Mouse (Mus musculus) CH12.LX (cell line): ENCODE results near the gene Gemin2. TPM values are rescaled to one million over a fixed set of nuclear protein-coding genes. Genes with fewer than 3 reads are reported as not detected.
"Not testable (repeated sequence)": the region's sequence is repeated elsewhere in the genome, so short reads cannot be mapped to it uniquely, and the experiment has no call there.

ENCODE experiments used
- DNase-seq: peaks from one replicate; pipeline ENCODE4 v3.0.0-alpha.2; 2013; ENCODE audit errors: extremely low read depth
- H3K27ac ChIP-seq: 2 replicates; pipeline ENCODE4 v1.5.1; 2012; ENCODE audit warnings: low read depth, mild to moderate bottlenecking, control low read depth, moderate library complexity; ENCODE audit not compliant: insufficient read depth
- H3K27me3 ChIP-seq: replicated peaks from 2 replicates; pipeline ENCODE3; 2012; ENCODE audit warnings: inconsistent platforms
- H3K36me3 ChIP-seq, 2 experiments: replicated peaks in 1 of 2; 2 replicates each; pipeline versions ENCODE3 to v1.6.1; 2012; ENCODE audit warnings: inconsistent platforms in 1 of 2, low read length in 1 of 2, mild to moderate bottlenecking in 1 of 2, mixed read lengths in 1 of 2, moderate library complexity in 1 of 2; ENCODE audit not compliant: control insufficient read depth in 1 of 2, insufficient read depth in 1 of 2
- H3K4me1 ChIP-seq, 2 experiments: 2 replicates each; pipeline ENCODE4 v1.6.1; 2012; ENCODE audit warnings: inconsistent platforms in 1 of 2, moderate library complexity in 1 of 2; ENCODE audit not compliant: insufficient read depth in 2 of 2, control insufficient read depth in 1 of 2
- H3K4me2 ChIP-seq: 2 replicates; pipeline ENCODE4 v1.6.1; 2012; ENCODE audit warnings: low read depth, mild to moderate bottlenecking, control low read depth; ENCODE audit not compliant: poor library complexity, insufficient read depth, severe bottlenecking
- H3K4me3 ChIP-seq, 3 experiments: fragments of 150-350 bp in 1 of 3; sonication (generic) in 1 of 3; replicated peaks in 1 of 3; 2 replicates each; pipeline versions ENCODE3 to v1.5.1; 2011 to 2012; ENCODE audit warnings: low read depth in 2 of 3, low read length in 2 of 3, mild to moderate bottlenecking in 2 of 3, moderate library complexity in 2 of 3, control low read depth in 1 of 3, improper control_type of control experiment in 1 of 3, inconsistent platforms in 1 of 3, mixed read lengths in 1 of 3; ENCODE audit not compliant: poor library complexity in 1 of 3
- H3K79me2 ChIP-seq: replicated peaks from 2 replicates; pipeline ENCODE4 v1.6.1; 2012; ENCODE audit warnings: mild to moderate bottlenecking, moderate library complexity; ENCODE audit not compliant: control insufficient read depth, poor library complexity, insufficient read depth, severe bottlenecking; ENCODE audit errors: extremely low read depth
- H3K9ac ChIP-seq: 2 replicates; pipeline ENCODE4 v1.6.1; 2012; ENCODE audit warnings: low read depth, mild to moderate bottlenecking, control low read depth, moderate library complexity; ENCODE audit not compliant: insufficient read depth
- H3K9me3 ChIP-seq: replicated peaks from 2 replicates; pipeline ENCODE3; 2012; ENCODE audit warnings: low read length, inconsistent platforms, mixed read lengths
- CTCF ChIP-seq, 2 experiments: IDR thresholded peaks in 1 of 2; conservative IDR thresholded peaks in 1 of 2; 2 replicates each; pipeline ENCODE4 v1.5.1; 2011 to 2012; ENCODE audit warnings: low read depth in 2 of 2, low read length in 2 of 2, improper control_type of control experiment in 1 of 2, inconsistent platforms in 1 of 2, mild to moderate bottlenecking in 1 of 2, moderate library complexity in 1 of 2
- E2F4 ChIP-seq: IDR thresholded peaks from 2 replicates; pipeline ENCODE4 v1.6.1; 2011; ENCODE audit warnings: low read depth, low read length, improper control_type of control experiment; ENCODE audit not compliant: insufficient replicate concordance
- ELF1 ChIP-seq: IDR thresholded peaks from 2 replicates; pipeline ENCODE4 v1.6.1; 2014; ENCODE audit warnings: low read depth, mild to moderate bottlenecking, inconsistent platforms, low read length, improper control_type of control experiment
- ETS1 ChIP-seq: conservative IDR thresholded peaks from 2 replicates; pipeline ENCODE4 v1.6.1; 2012; ENCODE audit warnings: low read depth, mild to moderate bottlenecking, inconsistent platforms, low read length, improper control_type of control experiment, moderate library complexity
- IRF4 ChIP-seq: IDR thresholded peaks from 2 replicates; pipeline ENCODE4 v1.6.1; 2014; ENCODE audit warnings: low read depth, mild to moderate bottlenecking, inconsistent platforms, low read length, improper control_type of control experiment
- MAFK ChIP-seq: IDR thresholded peaks from 2 replicates; pipeline ENCODE4 v1.6.1; 2011; ENCODE audit warnings: low read length, improper control_type of control experiment; ENCODE audit not compliant: insufficient replicate concordance
- MAX ChIP-seq: IDR thresholded peaks from 2 replicates; pipeline ENCODE4 v1.6.1; 2011; ENCODE audit warnings: low read length, improper control_type of control experiment
- MXI1 ChIP-seq: IDR thresholded peaks from 2 replicates; pipeline ENCODE4 v1.6.1; 2011; ENCODE audit warnings: mild to moderate bottlenecking, low read depth, low read length, improper control_type of control experiment
- RAD21 ChIP-seq: IDR thresholded peaks from 2 replicates; pipeline ENCODE4 v1.6.1; 2011; ENCODE audit warnings: low read depth, mild to moderate bottlenecking, low read length, improper control_type of control experiment, moderate library complexity
- RCOR1 ChIP-seq: conservative IDR thresholded peaks from 2 replicates; pipeline ENCODE4 v1.6.1; 2012; ENCODE audit warnings: low read depth, mild to moderate bottlenecking, inconsistent platforms, low read length, improper control_type of control experiment
- SIN3A ChIP-seq: IDR thresholded peaks from 2 replicates; pipeline ENCODE4 v1.6.1; 2012; ENCODE audit warnings: low read length, improper control_type of control experiment, inconsistent platforms
- SMC3 ChIP-seq: IDR thresholded peaks from 2 replicates; pipeline ENCODE4 v1.6.1; 2011; ENCODE audit warnings: low read depth, low read length, improper control_type of control experiment
- TCF12 ChIP-seq: IDR thresholded peaks from 2 replicates; pipeline ENCODE4 v1.6.1; 2014; ENCODE audit warnings: low read depth, mild to moderate bottlenecking, inconsistent platforms, low read length, improper control_type of control experiment
- UBTF ChIP-seq: IDR thresholded peaks from 2 replicates; pipeline ENCODE4 v1.6.1; 2012; ENCODE audit warnings: low read depth, mild to moderate bottlenecking, inconsistent platforms, low read length, improper control_type of control experiment, moderate library complexity
- USF1 ChIP-seq: IDR thresholded peaks from 2 replicates; pipeline ENCODE4 v1.6.1; 2014; ENCODE audit warnings: low read depth, mild to moderate bottlenecking, inconsistent platforms, low read length, improper control_type of control experiment
- ZMIZ1 ChIP-seq: IDR thresholded peaks from 2 replicates; pipeline ENCODE4 v1.6.1; 2012; ENCODE audit warnings: low read depth, mild to moderate bottlenecking, inconsistent platforms, low read length, improper control_type of control experiment
- ZNF384 ChIP-seq: IDR thresholded peaks from 2 replicates; pipeline ENCODE4 v1.6.1; 2012; ENCODE audit warnings: low read depth, low read length, improper control_type of control experiment, inconsistent platforms
- dilution Hi-C: fragments of 300-500 bp; cut with MboI; formaldehyde crosslinking; loops from 2 replicates; pipeline ENCODE4 v1.14.3; 2020; ENCODE audit warnings: low sequenced_read_pairs; ENCODE audit not compliant: extremely low pct_unique_long_range_greater_than_20kb, extremely low pct_ligation_motif_present
- in situ Hi-C: fragments of 300-500 bp; cut with MboI; formaldehyde crosslinking; loops from 3 replicates; pipeline ENCODE4 v1.14.3; 2019; ENCODE audit warnings: low sequenced_read_pairs, low pct_ligation_motif_present, low pct_unique_long_range_greater_than_20kb, mixed read lengths
- polyA plus RNA-seq: library from polyadenylated mRNA; unstranded; fragments of >175 nt; gene quantifications from 2 replicates; pipeline ENCODE4 v1.2.1, GENCODE M21; 2012; ENCODE audit warnings: low read depth; ENCODE audit not compliant: insufficient read length
- total RNA-seq, 2 experiments: library from RNA; depleted of rRNA; stranded (reverse); fragments of 300-350 nt in 1 of 2; fragments of >200 nt in 1 of 2; gene quantifications; 2 replicates each; pipeline ENCODE4 v1.2.3; 2012 to 2014

Gene Gemin2
- total and polyA plus RNA-seq, 3 experiments, result 19.6 to 36.7 (median 23.8) TPM

- H3K79me2 ChIP-seq, result no peaks in the 10 kb centered on the region; the same call in 1 of the 2 replicates
- peaks cover 18 to 41% of the 10 kb centered on the region in 2 experiments for H3K36me3 ChIP-seq
- DNase-seq, result peak; percentile 6
- no peaks in the 10 kb centered on the region for H3K9me3 ChIP-seq
- TF ChIP-seq RAD21 (peak; percentile 26), CTCF (conservative IDR thresholded peaks at IDR 0.05 in 1 of 2, IDR thresholded peaks at IDR 0.05 in 1 of 2; ENCODE audit: low read depth in 2 of 2, low read length in 2 of 2) (peak in 1 of 2 experiments; percentile 48; a peak in 2 of 4 replicates), IRF4 (no peak)
- in situ Hi-C loops (no loop called here), dilution Hi-C loops (no loop called here)
- H3K4me3 ChIP-seq, result no peak overlapping the region
- H3K27me3 ChIP-seq, result no peaks in the 10 kb centered on the region
- H3K27ac ChIP-seq, result no peak overlapping the region
- H3K4me1 ChIP-seq, result peaks cover 4 to 10% of the 10 kb centered on the region in 2 experiments; a peak in 2 of 4 replicates
- no peak overlapping the region for H3K4me2 ChIP-seq
- H3K9ac ChIP-seq, result no peak overlapping the region
These were observed 36.2 kb upstream of the Gemin2 start for GRCm38 (mm10) chr12:58976966-58977365.

GRCm38 (mm10) chr12:58981178-58981661, 32.0 kb upstream of the Gemin2 start:
- dilution Hi-C loops, H3K79me2 ChIP-seq, H3K9me3 ChIP-seq, H3K9ac ChIP-seq, H3K4me2 ChIP-seq, H3K27me3 ChIP-seq, H3K27ac ChIP-seq, H3K4me3 ChIP-seq, in situ Hi-C loops: not testable (repeated sequence)
- Histone ChIP-seq H3K4me1 (peaks cover 4 to 10% of the 10 kb centered on the region in 2 experiments; a peak in 2 of 4 replicates), H3K36me3 (peaks cover 16 to 43% of the 10 kb centered on the region in 2 experiments)
- peak; percentile 54 for DNase-seq
- peak; percentile 85 for TF ChIP-seq MAFK

- peaks cover 18 to 44% of the 10 kb centered on the region in 2 experiments for H3K36me3 ChIP-seq
- dilution Hi-C loops, result no loop called here
- DNase-seq, result no peak
These were observed 27.4 kb upstream of the Gemin2 start for GRCm38 (mm10) chr12:58985766-58986165.

More at GRCm38 (mm10) chr12:58985766-58986165, 27.4 kb upstream of the Gemin2 start:
- no peak overlapping the region for H3K4me2 ChIP-seq
- in situ Hi-C loops, result no loop called here
- H3K4me3 ChIP-seq, result no peak overlapping the region
- no peaks in the 10 kb centered on the region for H3K27me3 ChIP-seq
- H3K79me2 ChIP-seq, result no peaks in the 10 kb centered on the region
- H3K27ac ChIP-seq, result no peak overlapping the region
- H3K9ac ChIP-seq, result no peak overlapping the region
- H3K9me3 ChIP-seq, result no peaks in the 10 kb centered on the region
- TF ChIP-seq ZNF384 (no peak), RCOR1 (no peak), ELF1 (no peak), UBTF (no peak), E2F4 (no peak), MAFK (no peak), SIN3A (no peak), IRF4 (no peak), MXI1 (no peak), SMC3 (no peak), ETS1 (no peak), RAD21 (no peak), MAX (no peak), USF1 (no peak), ZMIZ1 (no peak), TCF12 (no peak)
- peaks cover 4 to 10% of the 10 kb centered on the region in 2 experiments; a peak in 2 of 4 replicates for H3K4me1 ChIP-seq
